Mouse (Mus musculus): ENCODE measurements around the gene Cbr4. TPM values are rescaled to one million over a fixed set of nuclear protein-coding genes. Genes with fewer than 3 reads are reported as not detected.

Gene Cbr4
- 19.6 and 20.2 TPM in 2 replicates for polyA plus RNA-seq (2014; fragmentation: Nextera tagmentation; extraction: Ambion mirVana)

DNA sequence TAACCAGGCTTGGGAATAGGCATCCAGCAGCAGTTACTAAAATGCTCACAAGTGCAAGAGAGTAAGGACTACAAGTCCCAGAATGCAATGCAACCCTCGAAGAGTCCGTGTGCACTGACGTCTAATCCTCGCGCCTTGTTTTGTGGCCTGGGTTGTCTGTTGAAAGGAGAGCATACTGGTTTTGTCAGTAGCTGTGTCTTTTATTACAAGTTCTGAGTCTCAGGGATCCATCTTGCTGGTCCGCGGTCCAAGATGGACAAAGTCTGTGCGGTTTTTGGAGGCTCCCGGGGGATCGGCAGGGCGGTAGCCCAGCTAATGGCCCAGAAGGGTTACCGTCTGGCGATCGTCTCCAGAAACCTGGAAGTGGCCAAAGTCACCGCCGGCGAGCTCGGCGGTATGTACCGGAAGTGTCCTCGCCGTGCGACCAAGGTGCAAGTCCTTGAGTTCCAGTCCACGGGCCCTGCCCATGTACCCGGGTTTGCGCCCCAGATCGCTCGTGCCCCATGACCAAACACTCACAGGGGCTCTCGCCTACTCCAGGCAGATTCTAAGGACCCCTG lies at the start of gene Cbr4:
Cbr4 (plus strand) TSS at position 138 of the 560 bp plus-strand sequence.
- H3K4me1 ChIP-seq (ENCODE audit: control insufficient read depth, insufficient read depth, low read length): peaks cover 7% of the 10 kb centered on the region
- H3K27me3 ChIP-seq (ENCODE audit: control insufficient read depth, insufficient read depth, low read length): no peaks in the 10 kb centered on the region
- H3K4me2 ChIP-seq (ENCODE audit: low read depth, low read length): peak within 1 kb of the TSS; percentile 68
- WGBS: under 1% methylated on average over 29 of the region's 29 CpGs
- no peaks in the 10 kb centered on the region for H3K36me3 ChIP-seq (ENCODE audit: control insufficient read depth, insufficient read depth, low read length)
- ATAC-seq (ENCODE audit: low read depth): peak; percentile 97
- no peaks in the 10 kb centered on the region for H3K9me3 ChIP-seq (ENCODE audit: control insufficient read depth, low read length)
- H3K27ac ChIP-seq (ENCODE audit: low read depth, low read length): peak within 1 kb of the TSS; percentile 93
- peak within 1 kb of the TSS; percentile 77 for H3K9ac ChIP-seq (replicated peaks; ENCODE audit: low read depth, low read length)
- H3K4me3 ChIP-seq (ENCODE audit: low read depth, low read length): peak within 1 kb of the TSS; percentile 69

- 57% methylated on average over 3 of the region's 3 CpGs for WGBS
- no peaks in the 10 kb centered on the region; the same call in none of the 2 replicates for H3K4me1 ChIP-seq (ENCODE audit: control insufficient read depth, insufficient read depth, low read length)
- H3K27me3 ChIP-seq (ENCODE audit: control insufficient read depth, insufficient read depth, low read length): no peaks in the 10 kb centered on the region
- no peak overlapping the region for H3K9ac ChIP-seq (replicated peaks; ENCODE audit: low read depth, low read length)
- H3K36me3 ChIP-seq (ENCODE audit: control insufficient read depth, insufficient read depth, low read length): no peaks in the 10 kb centered on the region
- no peak overlapping the region for H3K4me3 ChIP-seq (ENCODE audit: low read depth, low read length)
- no peak overlapping the region for H3K4me2 ChIP-seq (ENCODE audit: low read depth, low read length)
- ATAC-seq (ENCODE audit: low read depth): peak; percentile 65; the same call in 1 of the 2 replicates
- no peaks in the 10 kb centered on the region for H3K9me3 ChIP-seq (ENCODE audit: control insufficient read depth, low read length)
- no peak overlapping the region for H3K27ac ChIP-seq (ENCODE audit: low read depth, low read length)
These were observed 44.5 kb upstream of the Cbr4 start for GRCm38 (mm10) chr8:61442988-61443387.

GRCm38 (mm10) chr8:61444358-61444757 lies 43.2 kb upstream of the Cbr4 start:
- no peak for ATAC-seq (ENCODE audit: low read depth)
- no peaks in the 10 kb centered on the region; the same call in none of the 2 replicates for H3K4me1 ChIP-seq (ENCODE audit: control insufficient read depth, insufficient read depth, low read length)
- H3K27ac ChIP-seq (ENCODE audit: low read depth, low read length): no peak overlapping the region
- no peaks in the 10 kb centered on the region for H3K9me3 ChIP-seq (ENCODE audit: control insufficient read depth, low read length)
- no peaks in the 10 kb centered on the region for H3K36me3 ChIP-seq (ENCODE audit: control insufficient read depth, insufficient read depth, low read length)
- 18% methylated on average over 3 of the region's 3 CpGs for WGBS
- H3K27me3 ChIP-seq (ENCODE audit: control insufficient read depth, insufficient read depth, low read length): no peaks in the 10 kb centered on the region
- H3K4me3 ChIP-seq (ENCODE audit: low read depth, low read length): no peak overlapping the region
- H3K9ac ChIP-seq (replicated peaks; ENCODE audit: low read depth, low read length): no peak overlapping the region
- no peak overlapping the region for H3K4me2 ChIP-seq (ENCODE audit: low read depth, low read length)

- Histone ChIP-seq H3K27ac (ENCODE audit: low read depth, low read length) (peak overlapping the region; percentile 8; the same call in 1 of the 2 replicates), H3K4me2 (ENCODE audit: low read depth, low read length) (peak overlapping the region; percentile 30), H3K9ac (replicated peaks; ENCODE audit: low read depth, low read length) (no peak overlapping the region), H3K4me3 (ENCODE audit: low read depth, low read length) (no peak overlapping the region), H3K36me3 (ENCODE audit: control insufficient read depth, insufficient read depth, low read length) (no peaks in the 10 kb centered on the region), H3K9me3 (ENCODE audit: control insufficient read depth, low read length) (no peaks in the 10 kb centered on the region), H3K27me3 (ENCODE audit: control insufficient read depth, insufficient read depth, low read length) (no peaks in the 10 kb centered on the region), H3K4me1 (ENCODE audit: control insufficient read depth, insufficient read depth, low read length) (no peaks in the 10 kb centered on the region; the same call in none of the 2 replicates)
- peak; percentile 75 for ATAC-seq (ENCODE audit: low read depth)
- 23% methylated on average over 15 of the region's 15 CpGs for WGBS
These were observed 41.2 kb upstream of the Cbr4 start for GRCm38 (mm10) chr8:61446329-61446728.

DNA sequence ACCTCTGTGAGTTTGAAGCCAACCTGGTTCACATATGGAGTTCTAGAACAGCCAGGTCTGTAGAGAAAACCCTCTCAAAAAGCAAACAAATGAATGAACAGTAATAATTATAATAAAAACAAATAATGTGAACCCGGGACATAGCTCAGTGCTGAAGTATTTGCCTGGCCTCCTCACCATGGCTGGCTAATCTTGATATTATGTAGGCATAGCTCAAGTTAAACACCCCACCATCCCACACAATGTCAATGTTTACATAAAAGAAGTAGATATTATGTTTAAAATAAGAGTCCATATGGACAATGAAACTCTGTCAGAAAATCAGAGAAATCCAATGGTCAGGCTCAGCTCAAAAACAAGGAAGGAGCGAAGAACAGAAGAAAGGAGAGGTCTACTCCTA lies 39.4 kb upstream of the Cbr4 start:
- Histone ChIP-seq H3K27ac (ENCODE audit: low read depth, low read length) (no peak overlapping the region), H3K27me3 (ENCODE audit: control insufficient read depth, insufficient read depth, low read length) (no peaks in the 10 kb centered on the region), H3K36me3 (ENCODE audit: control insufficient read depth, insufficient read depth, low read length) (no peaks in the 10 kb centered on the region), H3K9ac (replicated peaks; ENCODE audit: low read depth, low read length) (no peak overlapping the region), H3K4me1 (ENCODE audit: control insufficient read depth, insufficient read depth, low read length) (no peaks in the 10 kb centered on the region; the same call in none of the 2 replicates), H3K4me3 (ENCODE audit: low read depth, low read length) (no peak overlapping the region), H3K9me3 (ENCODE audit: control insufficient read depth, low read length) (no peaks in the 10 kb centered on the region), H3K4me2 (ENCODE audit: low read depth, low read length) (no peak overlapping the region)
- WGBS: 85% methylated on average over 2 of the region's 2 CpGs
- ATAC-seq (ENCODE audit: low read depth): no peak

DNA sequence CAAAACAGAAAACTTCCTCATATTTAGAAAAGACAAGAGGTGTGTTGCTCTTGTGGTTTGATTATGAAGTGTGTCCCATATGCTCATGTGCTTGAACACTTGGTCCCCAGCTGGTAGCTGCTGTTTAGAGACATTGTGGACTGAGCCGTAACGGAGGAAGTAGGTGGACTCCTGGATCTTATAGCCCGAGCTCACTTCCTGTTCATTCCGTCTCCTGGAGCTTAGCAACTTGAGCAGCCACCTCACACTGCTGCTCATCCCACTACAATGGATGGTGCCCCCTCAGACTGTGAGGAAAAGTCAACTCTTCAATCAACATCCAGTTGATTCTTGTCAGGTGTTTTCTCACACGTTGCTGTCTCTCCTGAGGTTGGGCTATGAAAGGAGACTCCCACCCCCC lies 38.7 kb upstream of the Cbr4 start:
- no peaks in the 10 kb centered on the region; the same call in none of the 2 replicates for H3K4me1 ChIP-seq (ENCODE audit: control insufficient read depth, insufficient read depth, low read length)
- no peak overlapping the region for H3K27ac ChIP-seq (ENCODE audit: low read depth, low read length)
- H3K9me3 ChIP-seq (ENCODE audit: control insufficient read depth, low read length): no peaks in the 10 kb centered on the region
- no peak for ATAC-seq (ENCODE audit: low read depth)
- no peaks in the 10 kb centered on the region for H3K27me3 ChIP-seq (ENCODE audit: control insufficient read depth, insufficient read depth, low read length)
- no peak overlapping the region for H3K4me2 ChIP-seq (ENCODE audit: low read depth, low read length)
- H3K36me3 ChIP-seq (ENCODE audit: control insufficient read depth, insufficient read depth, low read length): no peaks in the 10 kb centered on the region
- H3K9ac ChIP-seq (replicated peaks; ENCODE audit: low read depth, low read length): no peak overlapping the region
- no peak overlapping the region for H3K4me3 ChIP-seq (ENCODE audit: low read depth, low read length)
- 70% methylated on average over 5 of the region's 5 CpGs for WGBS

DNA sequence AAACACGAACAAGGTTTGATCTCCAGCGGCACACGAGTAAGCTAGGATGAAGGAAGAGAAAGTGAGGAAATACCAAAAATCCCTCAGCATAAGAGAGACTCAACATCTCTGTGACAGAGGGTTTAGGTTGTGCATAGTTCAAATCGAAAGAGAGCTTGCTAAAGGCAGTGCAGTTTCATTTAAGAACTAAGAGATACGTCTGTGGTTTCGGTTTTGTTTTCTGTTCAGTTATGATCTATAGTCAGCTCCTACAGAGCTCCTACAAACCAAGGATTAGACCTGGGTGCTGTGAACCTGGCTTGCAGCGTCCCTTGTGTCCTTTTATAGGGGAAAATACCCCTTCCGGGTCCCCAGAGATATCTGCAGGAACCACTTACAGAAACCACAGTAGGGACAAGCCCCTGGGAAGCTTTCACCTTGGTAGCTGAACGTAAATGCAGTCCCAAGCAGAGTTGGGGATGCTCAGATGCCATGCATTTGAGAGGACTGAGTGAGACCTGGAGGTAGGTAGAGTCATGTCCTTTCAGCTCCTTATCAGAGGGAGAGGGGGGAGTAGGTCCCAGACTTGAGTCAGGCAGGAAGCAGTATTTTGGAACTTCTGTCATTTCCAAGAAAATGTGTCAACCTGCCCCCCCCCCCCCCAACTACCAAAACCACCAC lies 36.5 kb upstream of the Cbr4 start:
- Histone ChIP-seq H3K9me3 (ENCODE audit: control insufficient read depth, low read length) (no peaks in the 10 kb centered on the region), H3K4me2 (ENCODE audit: low read depth, low read length) (no peak overlapping the region), H3K36me3 (ENCODE audit: control insufficient read depth, insufficient read depth, low read length) (no peaks in the 10 kb centered on the region), H3K9ac (replicated peaks; ENCODE audit: low read depth, low read length) (no peak overlapping the region), H3K4me1 (ENCODE audit: control insufficient read depth, insufficient read depth, low read length) (no peaks in the 10 kb centered on the region), H3K27ac (ENCODE audit: low read depth, low read length) (peak overlapping the region; percentile 64), H3K27me3 (ENCODE audit: control insufficient read depth, insufficient read depth, low read length) (no peaks in the 10 kb centered on the region), H3K4me3 (ENCODE audit: low read depth, low read length) (no peak overlapping the region)
- 84% methylated on average over 9 of the region's 9 CpGs for WGBS
- no peak for ATAC-seq (ENCODE audit: low read depth)

GRCm38 (mm10) chr8:61451721-61452337 lies 35.7 kb upstream of the Cbr4 start:
- H3K4me1 ChIP-seq (ENCODE audit: control insufficient read depth, insufficient read depth, low read length): no peaks in the 10 kb centered on the region
- H3K27me3 ChIP-seq (ENCODE audit: control insufficient read depth, insufficient read depth, low read length): no peaks in the 10 kb centered on the region
- ATAC-seq (ENCODE audit: low read depth): peak; percentile 82
- H3K4me2 ChIP-seq (ENCODE audit: low read depth, low read length): no peak overlapping the region
- H3K4me3 ChIP-seq (ENCODE audit: low read depth, low read length): no peak overlapping the region
- H3K36me3 ChIP-seq (ENCODE audit: control insufficient read depth, insufficient read depth, low read length): no peaks in the 10 kb centered on the region
- no peak overlapping the region for H3K9ac ChIP-seq (replicated peaks; ENCODE audit: low read depth, low read length)
- 41% methylated on average over 8 of the region's 8 CpGs for WGBS
- H3K27ac ChIP-seq (ENCODE audit: low read depth, low read length): peak overlapping the region; percentile 16
- H3K9me3 ChIP-seq (ENCODE audit: control insufficient read depth, low read length): no peaks in the 10 kb centered on the region

DNA sequence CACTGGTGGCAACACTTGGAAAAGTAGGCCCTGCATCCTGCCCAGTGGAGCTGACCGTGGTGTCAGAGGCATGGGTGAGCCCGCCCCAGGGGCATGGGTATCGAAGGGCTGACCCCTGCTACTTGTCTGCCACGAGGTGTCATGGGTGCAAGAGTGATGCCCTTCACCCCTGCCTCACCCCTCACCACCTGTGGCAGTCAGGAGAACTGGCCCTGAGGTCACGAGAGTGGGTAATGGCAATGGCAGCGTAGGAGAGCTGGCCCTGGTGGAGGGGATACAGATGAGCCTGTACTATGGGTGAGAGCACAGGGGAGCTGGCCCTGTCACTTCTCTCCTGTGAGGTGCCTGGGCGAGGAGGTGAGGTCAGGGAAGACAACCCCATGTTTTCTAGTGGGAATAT lies 27.8 kb upstream of the Cbr4 start:
- Histone ChIP-seq H3K9me3 (ENCODE audit: control insufficient read depth, low read length) (no peaks in the 10 kb centered on the region), H3K4me1 (ENCODE audit: control insufficient read depth, insufficient read depth, low read length) (no peaks in the 10 kb centered on the region), H3K27ac (ENCODE audit: low read depth, low read length) (no peak overlapping the region), H3K4me2 (ENCODE audit: low read depth, low read length) (no peak overlapping the region), H3K36me3 (ENCODE audit: control insufficient read depth, insufficient read depth, low read length) (no peaks in the 10 kb centered on the region), H3K4me3 (ENCODE audit: low read depth, low read length) (no peak overlapping the region), H3K9ac (replicated peaks; ENCODE audit: low read depth, low read length) (no peak overlapping the region), H3K27me3 (ENCODE audit: control insufficient read depth, insufficient read depth, low read length) (no peaks in the 10 kb centered on the region)
- WGBS: 86% methylated on average over 7 of the region's 7 CpGs
- no peak for ATAC-seq (ENCODE audit: low read depth)

Measured in neural tube, embryonic 14.5 days (tissue).